Mouse (Mus musculus) liver, embryonic 12.5 days (tissue): ENCODE measurements around the gene Rapgef6. TPM values are rescaled to one million over a fixed set of nuclear protein-coding genes. Genes with fewer than 3 reads are reported as not detected.
A peak's percentile ranks its signal among the peaks of the same experiment; 100 is the strongest.

Experiments used
- ATAC-seq: fragments of 200-750 bp; cut with Nextera tagmentation; 2 replicates; pipeline ENCODE4 v1.8.0; 2017; ENCODE audit warnings: moderate number of reproducible peaks, mild to moderate bottlenecking, moderate library complexity
- H3K27ac ChIP-seq: fragments of 300-500 bp; sonication (generic); 2 replicates; pipeline ENCODE4 v1.5.1; 2016; ENCODE audit warnings: mild to moderate bottlenecking
- H3K27me3 ChIP-seq: fragments of 300-500 bp; sonication (generic); replicated peaks from 2 replicates; pipeline ENCODE4 v1.6.1; 2016; ENCODE audit warnings: mild to moderate bottlenecking, moderate library complexity
- H3K36me3 ChIP-seq: fragments of 300-500 bp; sonication (generic); 2 replicates; pipeline ENCODE4 v1.6.1; 2016; ENCODE audit warnings: mild to moderate bottlenecking, moderate library complexity
- H3K4me1 ChIP-seq: fragments of 300-500 bp; sonication (generic); 2 replicates; pipeline ENCODE4 v1.6.1; 2016
- H3K4me2 ChIP-seq: fragments of 300-500 bp; sonication (generic); 2 replicates; pipeline ENCODE4 v1.6.1; 2016; ENCODE audit warnings: mild to moderate bottlenecking, moderate library complexity
- H3K4me3 ChIP-seq: fragments of 300-500 bp; sonication (generic); 2 replicates; pipeline ENCODE4 v1.5.1; 2016; ENCODE audit warnings: mild to moderate bottlenecking, moderate library complexity
- H3K9ac ChIP-seq: fragments of 300-500 bp; sonication (generic); 2 replicates; pipeline ENCODE4 v1.6.1; 2016; ENCODE audit warnings: mild to moderate bottlenecking, moderate library complexity
- H3K9me3 ChIP-seq: fragments of 300-500 bp; sonication (generic); replicated peaks from 2 replicates; pipeline ENCODE4 v1.6.1; 2016; ENCODE audit warnings: mild to moderate bottlenecking, moderate library complexity
- WGBS: fragments of 180-500 bp; shearing (Covaris S2); methylation state at CpG from one replicate; pipeline ENCODE4 v1.1.7; 2016; ENCODE audit not compliant: insufficient replicate concordance; 5-methylcytosine and 5-hydroxymethylcytosine counted together
- polyA plus RNA-seq: library from polyadenylated mRNA; unstranded; fragments of >200 nt; fragmentation: Nextera tagmentation; extraction: Ambion mirVana; gene quantifications from 2 replicates; pipeline ENCODE4 v1.2.1, GENCODE M21; 2016

The Rapgef6 gene
- 27.1 and 27.9 TPM in 2 replicates for polyA plus RNA-seq

DNA sequence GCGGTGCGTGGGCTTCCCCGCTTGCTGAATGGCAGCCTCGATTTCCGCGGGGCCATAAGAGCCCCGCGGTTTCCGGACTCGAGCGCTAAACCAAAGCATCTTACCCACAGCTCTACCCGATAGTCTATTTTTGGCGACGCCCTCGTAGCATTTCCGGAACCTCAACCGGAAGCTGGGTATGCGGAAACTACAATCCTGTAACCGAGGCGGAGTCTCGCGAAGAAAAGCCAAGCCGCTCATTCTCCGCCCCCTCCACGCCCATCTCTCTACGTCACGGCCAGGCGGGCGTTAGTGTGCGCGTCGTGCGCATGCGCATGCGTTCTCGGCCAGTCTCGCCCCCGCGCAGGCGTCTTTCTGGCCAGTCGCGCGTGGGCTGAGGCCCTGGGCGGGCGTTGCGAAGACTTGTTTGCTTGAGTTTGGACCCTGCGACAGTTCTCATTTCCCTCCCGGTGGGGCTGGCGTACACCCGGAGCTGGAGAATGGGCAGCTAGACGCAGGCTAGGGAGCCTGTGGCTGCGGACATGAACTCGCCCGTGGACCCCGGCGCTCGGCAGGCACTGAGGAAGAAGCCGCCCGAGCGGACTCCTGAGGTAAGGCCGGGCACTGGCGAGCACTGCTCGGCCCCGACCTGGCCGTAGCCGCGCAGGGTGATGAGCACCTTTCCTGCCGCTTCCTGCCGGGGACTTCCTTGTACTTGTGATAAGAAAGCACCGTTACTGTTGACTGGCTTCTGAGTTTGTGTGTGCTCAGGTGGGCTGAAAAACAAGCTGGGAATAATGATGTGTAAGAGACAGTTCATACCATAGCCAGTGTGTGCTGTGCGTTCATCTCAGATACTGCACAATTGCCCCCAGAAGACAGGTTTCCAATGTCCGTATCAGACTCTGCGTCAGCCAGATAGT is at the start of gene Rapgef6:
TSS of gene Rapgef6 (plus strand) at position 319 of the 902 bp plus-strand sequence.
- H3K9me3 ChIP-seq, result no peaks in the 10 kb centered on the region
- under 1% methylated on average over 73 of the region's 73 CpGs for WGBS
- ATAC-seq, result peak; percentile 93
- H3K27ac ChIP-seq, result peak within 1 kb of the TSS; percentile 99
- H3K36me3 ChIP-seq, result no peaks in the 10 kb centered on the region
- peak within 1 kb of the TSS; percentile 97 for H3K9ac ChIP-seq
- peaks cover 53% of the 10 kb centered on the region for H3K4me1 ChIP-seq
- peak within 1 kb of the TSS; percentile 95 for H3K4me3 ChIP-seq
- H3K27me3 ChIP-seq, result no peaks in the 10 kb centered on the region
- H3K4me2 ChIP-seq, result peak within 1 kb of the TSS; percentile 85

DNA sequence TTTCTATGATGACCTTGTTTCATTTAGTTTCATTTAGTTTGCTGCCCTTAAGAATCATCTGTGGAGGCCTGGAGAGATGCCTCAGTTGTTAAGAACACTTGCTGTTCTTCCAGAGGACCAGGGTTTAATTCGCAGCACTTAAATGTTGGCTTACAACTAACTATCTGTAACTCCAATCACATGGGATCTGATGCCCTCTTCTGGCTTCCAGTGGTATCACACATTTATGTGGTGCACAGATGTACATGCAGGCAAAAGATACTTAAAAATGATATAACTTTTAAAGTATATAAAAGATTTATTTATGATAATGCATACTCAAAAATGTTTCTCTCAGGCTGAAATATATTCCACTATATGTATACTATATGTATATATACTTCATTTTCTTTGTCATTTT is 44.2 kb upstream of the Rapgef6 start:
- H3K4me1 ChIP-seq, result no peaks in the 10 kb centered on the region

DNA sequence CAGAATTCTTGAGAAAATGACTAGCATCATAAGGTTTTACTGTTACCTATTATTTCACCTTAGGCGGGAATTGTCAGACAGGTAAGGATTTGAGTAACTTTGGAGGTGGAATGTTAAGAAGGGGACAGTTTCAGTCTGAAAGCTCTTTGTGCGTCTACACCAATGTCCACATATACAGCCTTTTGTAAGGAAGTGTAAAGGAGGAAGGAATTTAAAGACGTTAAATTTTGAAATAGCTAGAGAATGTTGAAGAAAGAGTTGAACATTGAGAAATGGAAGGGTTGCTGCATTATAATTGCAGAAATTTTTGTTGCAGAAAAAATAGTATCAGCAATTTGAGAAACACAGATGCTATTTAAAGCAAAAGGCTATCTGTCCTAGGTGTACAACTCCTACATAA is 36.6 kb upstream of the Rapgef6 start:
- H3K9me3 ChIP-seq, result no peaks in the 10 kb centered on the region
- no peaks in the 10 kb centered on the region for H3K27me3 ChIP-seq
- H3K4me3 ChIP-seq, result no peak overlapping the region
- no peaks in the 10 kb centered on the region for H3K4me1 ChIP-seq
- peaks cover 10% of the 10 kb centered on the region for H3K36me3 ChIP-seq
- no peak overlapping the region for H3K4me2 ChIP-seq
- H3K27ac ChIP-seq, result no peak overlapping the region
- 72% methylated on average over 3 of the region's 3 CpGs for WGBS
- no peak for ATAC-seq
- H3K9ac ChIP-seq, result no peak overlapping the region

More for the DNA sequence above, 44.2 kb upstream of the Rapgef6 start:
- Histone ChIP-seq H3K9me3 (no peaks in the 10 kb centered on the region), H3K27me3 (no peaks in the 10 kb centered on the region), H3K9ac (no peak overlapping the region), H3K27ac (no peak overlapping the region), H3K4me3 (no peak overlapping the region), H3K36me3 (peaks cover 26% of the 10 kb centered on the region), H3K4me2 (no peak overlapping the region)
- WGBS, result 72% methylated on average over 1 of the region's 1 CpGs
- ATAC-seq, result no peak

DNA sequence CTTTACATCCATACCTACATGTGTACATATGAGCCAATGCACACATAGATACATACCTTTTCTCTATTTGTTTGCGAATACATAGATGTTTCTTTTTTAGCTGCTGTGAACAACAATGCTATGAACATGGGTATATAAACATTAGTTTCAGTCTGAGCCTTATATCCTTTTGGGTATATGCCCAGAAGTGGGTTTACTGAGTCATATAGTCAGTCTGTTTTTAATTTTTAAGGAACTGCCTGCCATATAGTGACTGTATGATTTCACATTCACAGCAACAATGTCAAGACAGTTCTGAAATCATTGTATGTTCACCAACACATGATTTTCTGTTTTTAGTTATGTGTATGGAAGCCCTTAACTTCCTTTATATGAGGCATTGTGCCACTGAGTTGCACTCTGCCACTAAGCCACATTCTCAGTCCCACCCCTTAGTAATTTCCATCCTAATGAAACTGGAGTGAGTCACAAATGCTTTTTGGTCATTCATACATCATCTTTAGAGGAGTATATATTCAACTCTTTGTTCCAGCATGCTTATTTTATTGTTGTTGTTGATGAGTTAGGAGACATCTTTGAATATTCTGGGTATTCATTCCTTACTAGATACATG is 30.6 kb upstream of the Rapgef6 start:
- Histone ChIP-seq H3K27me3 (no peaks in the 10 kb centered on the region), H3K9ac (no peak overlapping the region), H3K4me3 (no peak overlapping the region), H3K27ac (no peak overlapping the region), H3K4me1 (no peaks in the 10 kb centered on the region), H3K9me3 (no peaks in the 10 kb centered on the region), H3K36me3 (peaks cover 22% of the 10 kb centered on the region), H3K4me2 (no peak overlapping the region)
- ATAC-seq, result no peak
- 85% methylated on average over 1 of the region's 1 CpGs for WGBS

DNA sequence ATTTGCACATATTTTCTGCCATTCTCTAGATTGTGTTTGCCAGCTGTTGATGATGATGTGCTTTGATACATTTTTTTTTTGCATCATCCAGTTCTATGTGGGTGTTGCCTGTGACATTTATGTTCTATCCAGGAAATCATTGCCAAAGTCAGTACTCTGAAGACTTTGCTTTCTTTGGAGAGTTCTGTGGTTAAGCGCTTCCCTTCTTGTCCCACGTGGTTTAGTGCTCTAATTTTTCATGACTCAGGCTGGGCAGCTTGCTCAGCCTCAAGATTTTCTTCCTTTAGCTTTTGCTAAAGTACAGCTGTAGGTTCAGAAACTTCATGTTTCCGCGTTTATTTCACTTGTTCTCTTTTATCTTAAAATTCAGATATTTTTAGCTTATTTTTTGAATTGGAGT is 30.1 kb upstream of the Rapgef6 start:
- H3K4me2 ChIP-seq, result no peak overlapping the region
- peaks cover 22% of the 10 kb centered on the region for H3K36me3 ChIP-seq
- no peaks in the 10 kb centered on the region for H3K27me3 ChIP-seq
- H3K27ac ChIP-seq, result no peak overlapping the region
- ATAC-seq, result no peak
- 50% methylated on average over 4 of the region's 4 CpGs for WGBS
- no peak overlapping the region for H3K4me3 ChIP-seq
- H3K9ac ChIP-seq, result no peak overlapping the region
- H3K9me3 ChIP-seq, result no peaks in the 10 kb centered on the region
- no peaks in the 10 kb centered on the region for H3K4me1 ChIP-seq

DNA sequence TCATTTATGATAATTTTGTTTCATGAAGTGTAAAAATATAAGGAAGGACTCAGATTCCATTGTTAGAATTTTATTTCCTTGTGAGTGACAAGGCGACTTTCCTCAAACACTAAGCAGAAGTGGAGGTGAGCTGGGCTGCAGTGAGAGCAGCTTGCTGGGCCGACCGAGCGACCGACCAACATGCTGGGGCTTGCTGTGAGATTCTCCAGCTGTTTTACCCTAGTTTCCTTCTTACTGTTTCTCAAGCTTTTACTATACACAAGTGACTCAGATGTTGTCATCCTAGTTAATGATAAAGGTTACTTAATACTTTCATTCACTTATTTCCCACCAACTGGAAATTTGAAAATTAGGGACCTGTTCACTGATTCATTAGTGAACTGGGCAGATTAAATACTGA is 22.8 kb upstream of the Rapgef6 start:
- no peak overlapping the region for H3K4me3 ChIP-seq
- H3K4me2 ChIP-seq, result no peak overlapping the region
- 84% methylated on average over 5 of the region's 5 CpGs for WGBS
- ATAC-seq, result no peak
- H3K9ac ChIP-seq, result no peak overlapping the region
- no peak overlapping the region for H3K27ac ChIP-seq
- H3K27me3 ChIP-seq, result no peaks in the 10 kb centered on the region
- peaks cover 56% of the 10 kb centered on the region for H3K36me3 ChIP-seq
- H3K4me1 ChIP-seq, result no peaks in the 10 kb centered on the region
- no peaks in the 10 kb centered on the region for H3K9me3 ChIP-seq

DNA sequence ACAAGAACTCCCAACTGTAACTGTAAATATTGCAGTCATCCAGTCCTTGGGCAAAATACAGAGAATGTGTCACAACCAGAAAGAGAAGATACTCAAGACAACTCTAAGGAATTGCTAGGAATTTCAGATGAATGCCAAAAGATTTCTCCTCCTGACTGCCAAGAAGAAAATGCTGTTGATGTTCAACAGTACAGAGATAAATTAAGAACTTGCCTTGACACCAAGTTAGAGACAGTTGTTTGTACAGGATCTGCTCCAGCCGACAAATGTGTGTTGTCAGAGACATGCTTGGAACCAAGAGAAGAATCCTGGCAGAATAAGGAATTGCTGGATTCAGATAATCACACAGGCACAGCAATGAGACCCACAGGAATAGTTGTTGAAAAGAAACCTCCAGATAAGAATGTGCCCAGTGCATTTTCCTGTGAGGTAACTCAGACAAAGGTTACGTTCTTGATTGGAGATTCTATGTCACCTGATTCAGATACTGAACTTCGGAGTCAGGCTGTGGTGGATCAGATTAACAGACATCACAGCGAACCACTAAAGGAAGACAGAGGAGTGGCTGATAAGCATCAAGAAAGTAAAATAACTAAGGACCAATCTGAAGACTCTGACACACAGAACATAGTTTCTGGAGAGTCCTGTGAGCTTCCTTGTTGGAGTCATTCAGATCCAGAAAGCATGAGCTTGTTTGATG is 20.0 kb upstream of the Rapgef6 start:
- no peak for ATAC-seq
- no peak overlapping the region for H3K27ac ChIP-seq
- no peaks in the 10 kb centered on the region for H3K9me3 ChIP-seq
- H3K4me1 ChIP-seq, result no peaks in the 10 kb centered on the region
- H3K4me2 ChIP-seq, result no peak overlapping the region
- H3K4me3 ChIP-seq, result no peak overlapping the region
- H3K27me3 ChIP-seq, result no peaks in the 10 kb centered on the region
- peaks cover 66% of the 10 kb centered on the region for H3K36me3 ChIP-seq
- no peak overlapping the region for H3K9ac ChIP-seq
- 73% methylated on average over 4 of the region's 4 CpGs for WGBS

DNA sequence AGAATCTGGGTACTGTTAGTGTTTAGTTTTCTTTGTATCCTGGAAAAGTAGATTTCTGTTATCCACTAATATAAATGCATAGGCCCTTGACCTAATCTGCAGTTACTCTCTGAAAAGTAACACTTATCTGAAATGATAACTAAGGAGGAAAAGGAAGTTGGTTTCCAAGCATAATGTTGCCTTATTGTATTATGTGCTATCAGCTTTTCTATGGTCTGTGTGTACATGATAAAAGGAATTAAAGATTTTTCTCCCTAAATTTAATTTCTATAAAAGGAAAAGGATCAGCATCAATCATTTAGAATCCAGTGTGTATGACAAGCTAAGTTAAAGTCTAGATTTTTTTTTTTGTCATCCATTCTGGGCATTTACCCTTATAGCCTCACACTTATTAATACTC is 9.1 kb upstream of the Rapgef6 start:
- H3K27me3 ChIP-seq, result no peaks in the 10 kb centered on the region
- H3K9ac ChIP-seq, result no peak overlapping the region
- peaks cover 27% of the 10 kb centered on the region for H3K36me3 ChIP-seq
- no peak overlapping the region for H3K27ac ChIP-seq
- H3K4me2 ChIP-seq, result no peak overlapping the region
- H3K9me3 ChIP-seq, result no peaks in the 10 kb centered on the region
- no peak for ATAC-seq
- no peak overlapping the region for H3K4me3 ChIP-seq
- H3K4me1 ChIP-seq, result peaks cover 1% of the 10 kb centered on the region; the same call in 1 of the 2 replicates

DNA sequence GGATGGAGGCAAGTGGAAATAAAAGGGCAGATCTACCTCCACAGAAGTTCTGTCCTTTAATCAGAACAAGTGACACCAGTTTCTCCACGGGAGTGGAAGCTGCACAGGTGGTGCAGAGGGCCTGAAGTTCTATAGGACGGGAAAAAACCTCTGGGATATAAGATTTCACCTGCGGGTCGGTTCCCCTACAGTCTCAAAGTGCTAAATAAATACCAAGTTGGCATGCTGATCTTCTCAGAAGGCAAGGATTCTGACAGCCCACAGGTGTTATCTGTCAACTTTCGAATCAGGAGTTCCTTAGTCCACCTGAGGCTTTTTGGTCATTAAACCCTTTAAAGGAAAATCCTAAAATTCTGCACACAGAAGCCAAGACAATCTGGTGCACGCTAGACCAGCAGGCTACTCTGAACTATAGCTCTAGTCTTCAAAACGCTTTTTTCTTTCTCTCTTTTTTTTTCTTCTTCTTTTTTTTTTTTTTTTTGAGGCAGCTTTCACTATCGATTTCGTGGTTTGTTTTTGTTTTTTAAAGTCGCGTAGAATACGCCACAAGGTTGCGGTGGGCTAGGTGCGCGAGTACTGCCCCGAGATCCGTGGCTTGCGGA is 619 bp upstream of the Rapgef6 start:
- ATAC-seq, result no peak
- 2% methylated on average over 18 of the region's 18 CpGs for WGBS
- Histone ChIP-seq H3K4me3 (peak overlapping the region; percentile 95), H3K4me1 (peaks cover 50% of the 10 kb centered on the region), H3K9me3 (no peaks in the 10 kb centered on the region), H3K9ac (peak overlapping the region; percentile 68), H3K27me3 (no peaks in the 10 kb centered on the region), H3K4me2 (peak overlapping the region; percentile 85), H3K27ac (peak overlapping the region; percentile 91), H3K36me3 (no peaks in the 10 kb centered on the region)

DNA sequence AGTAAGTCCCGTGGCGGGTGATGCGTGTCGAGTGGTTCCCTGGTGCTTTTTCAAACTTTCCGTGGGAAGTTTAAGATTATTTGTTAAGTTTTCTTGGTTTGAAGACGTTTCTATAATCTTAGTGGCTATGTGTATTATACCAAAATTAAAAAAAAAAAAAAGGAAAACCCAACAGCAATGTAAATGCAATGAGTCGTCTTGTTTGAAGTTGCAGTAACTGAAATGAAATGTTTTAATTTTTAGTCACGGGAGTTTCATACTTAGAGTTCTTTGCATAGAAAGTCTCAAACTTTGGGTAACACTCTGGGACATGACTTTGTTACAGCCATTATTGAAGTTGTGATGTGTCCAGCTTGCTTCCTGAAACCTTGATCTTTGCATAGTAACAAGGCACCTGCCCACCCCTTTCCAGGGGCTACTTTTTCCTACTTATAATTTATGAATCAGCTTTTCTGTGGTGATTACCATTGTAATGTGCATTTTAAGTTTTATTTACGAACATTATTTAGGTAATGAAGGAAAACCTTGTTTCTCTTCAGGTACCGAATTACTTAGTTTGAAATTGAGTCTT is 869 bp downstream of the Rapgef6 start:
- H3K9me3 ChIP-seq, result no peaks in the 10 kb centered on the region
- WGBS, result 8% methylated on average over 10 of the region's 10 CpGs
- no peaks in the 10 kb centered on the region for H3K27me3 ChIP-seq
- peak overlapping the region; percentile 99 for H3K27ac ChIP-seq
- peak overlapping the region; percentile 95 for H3K4me3 ChIP-seq
- peak overlapping the region; percentile 97 for H3K9ac ChIP-seq
- no peaks in the 10 kb centered on the region for H3K36me3 ChIP-seq
- peak overlapping the region; percentile 75 for H3K4me2 ChIP-seq
- H3K4me1 ChIP-seq, result peaks cover 59% of the 10 kb centered on the region
- no peak for ATAC-seq

DNA sequence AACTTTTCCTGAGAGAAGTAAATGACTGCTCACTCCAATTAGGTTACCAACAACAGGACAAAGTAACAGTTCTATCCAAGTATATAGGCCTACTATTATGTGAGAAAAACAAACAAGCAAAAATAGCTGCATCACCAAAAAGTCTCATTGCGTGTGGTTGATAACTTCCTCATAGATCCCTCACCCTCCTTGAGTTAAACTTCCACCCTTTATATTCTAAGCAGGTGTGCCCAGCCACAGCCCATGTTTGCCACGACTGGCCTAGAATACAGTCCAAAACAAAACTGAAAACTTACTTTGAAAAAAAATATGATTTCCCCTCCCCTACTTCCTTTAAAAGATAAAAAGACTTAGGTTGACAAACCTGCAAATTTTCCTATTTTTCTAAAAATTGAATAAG is 5.4 kb downstream of the Rapgef6 start:
- no peak for ATAC-seq
- H3K9me3 ChIP-seq, result no peaks in the 10 kb centered on the region
- H3K4me3 ChIP-seq, result no peak overlapping the region
- H3K9ac ChIP-seq, result no peak overlapping the region
- peaks cover 6% of the 10 kb centered on the region; the same call in 1 of the 2 replicates for H3K36me3 ChIP-seq
- H3K27ac ChIP-seq, result no peak overlapping the region
- no peak overlapping the region for H3K4me2 ChIP-seq
- 37% methylated on average over 2 of the region's 2 CpGs for WGBS
- no peaks in the 10 kb centered on the region for H3K27me3 ChIP-seq
- H3K4me1 ChIP-seq, result peaks cover 68% of the 10 kb centered on the region
